Mouse (Mus musculus): ENCODE data around the gene Tead2.

The Tead2 gene

GRCm38 (mm10) chr7:45191803-45192363, 23.7 kb upstream of the Tead2 start:
- DNase-seq (ENCODE audit: low spot score) = peak; percentile 81

GRCm38 (mm10) chr7:45192585-45193310, 22.8 kb upstream of the Tead2 start:
- no peak for DNase-seq (ENCODE audit: low spot score)

DNA sequence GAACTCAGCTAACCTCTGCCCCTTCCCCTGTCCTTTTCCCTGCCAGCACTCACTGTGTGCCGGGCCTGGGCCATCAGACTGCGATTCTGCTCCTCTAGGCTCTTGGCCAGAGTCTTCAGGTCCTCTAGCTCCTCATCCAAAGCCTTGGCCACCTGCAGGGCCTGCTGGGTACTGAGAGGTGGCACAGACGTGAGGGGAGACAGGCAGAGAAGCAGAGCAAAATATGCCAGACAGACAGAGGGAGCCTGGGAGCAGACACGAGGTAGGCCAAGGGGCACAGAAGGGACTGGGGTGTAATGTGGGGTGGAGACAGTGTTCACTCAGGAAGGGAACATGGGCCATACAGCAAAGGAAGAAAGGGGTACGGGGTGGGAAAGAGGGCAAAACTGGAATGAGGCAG, 22.1 kb upstream of the Tead2 start:
- DNase-seq (ENCODE audit: low spot score) = no peak

DNA sequence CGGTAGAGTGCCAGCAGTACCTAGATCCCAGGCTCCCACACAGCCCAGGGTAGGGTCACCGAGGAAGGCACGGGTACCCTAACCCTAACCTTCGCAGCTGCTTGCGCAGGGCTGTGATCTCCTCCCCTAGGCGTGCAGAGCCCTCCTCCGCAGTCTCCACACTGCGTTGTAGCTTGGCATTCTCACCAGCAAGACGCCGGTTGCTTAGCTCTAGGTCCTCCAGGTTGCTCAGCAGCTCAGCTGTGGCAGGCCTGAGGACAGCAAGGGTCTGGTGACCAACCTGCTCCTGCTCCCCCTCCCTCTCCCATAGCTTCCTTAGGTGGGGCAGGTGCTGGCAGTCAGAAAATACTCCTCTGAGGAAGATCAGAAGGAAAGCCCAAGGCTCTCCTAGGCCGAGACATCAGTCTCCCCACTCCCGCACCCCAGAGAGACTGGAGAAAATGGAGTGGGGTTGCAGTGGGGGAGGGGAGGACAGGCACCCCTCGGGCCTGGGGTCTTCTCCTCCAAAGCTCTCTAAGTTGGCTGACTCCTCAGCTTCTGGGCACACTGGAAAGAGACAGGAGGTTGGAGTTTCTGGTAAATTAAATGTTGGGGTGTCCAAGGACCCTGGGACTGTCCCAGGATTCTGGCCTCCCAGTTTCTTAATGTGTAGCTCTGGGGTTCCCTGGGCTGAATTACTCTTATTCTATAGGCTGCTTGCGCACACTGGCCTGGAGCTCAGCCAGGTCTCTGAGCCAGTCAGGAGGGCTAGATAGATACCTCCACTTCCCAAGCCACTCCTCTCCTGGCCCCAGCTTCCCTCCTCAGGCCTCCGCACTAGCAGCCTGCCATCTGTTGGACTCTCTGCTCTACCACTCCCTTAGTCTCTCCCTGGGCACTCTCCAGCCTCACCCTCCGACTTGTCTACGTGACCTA, 21.4 kb upstream of the Tead2 start:
- DNase-seq (ENCODE audit: low spot score) = no peak

DNA sequence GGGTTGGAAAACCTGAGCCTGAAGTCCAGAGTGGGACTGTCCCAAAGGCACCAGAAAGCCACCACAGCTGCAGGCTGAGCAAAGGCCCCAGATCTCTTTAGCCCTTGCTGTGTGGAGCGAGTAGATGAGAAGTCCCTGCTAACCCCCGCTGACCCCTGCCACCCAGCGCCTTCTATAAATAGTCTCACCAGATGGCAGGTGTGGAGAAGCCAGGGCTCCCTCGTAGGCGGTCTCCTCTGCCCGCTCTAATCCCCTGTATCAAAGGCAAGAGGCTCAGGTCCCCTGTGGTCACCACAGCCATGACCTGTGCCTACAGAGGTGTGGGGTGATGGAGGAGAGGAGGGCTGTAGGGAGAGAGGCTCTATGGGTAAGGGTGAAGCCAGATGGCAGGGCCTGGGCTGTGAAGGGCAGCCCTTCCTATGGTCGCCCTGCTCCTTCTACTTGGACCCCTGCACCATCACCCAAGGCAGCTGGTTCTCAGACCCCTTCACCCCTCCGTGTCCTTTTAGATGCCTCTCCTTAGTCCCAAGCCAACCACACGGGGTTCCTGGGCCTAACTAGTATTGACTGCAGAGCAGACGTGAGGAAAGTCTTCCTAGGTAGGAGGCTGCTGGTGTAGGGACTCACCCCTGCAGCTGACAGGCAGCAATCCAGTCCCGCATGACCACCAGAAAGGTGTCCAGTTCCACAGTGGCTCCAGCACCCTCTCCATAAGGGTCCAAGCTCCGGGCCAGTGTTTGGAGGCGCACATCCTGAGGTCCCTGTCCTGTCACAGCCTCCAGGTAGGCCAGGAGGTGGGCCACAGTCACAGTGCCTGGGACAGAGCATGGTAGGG, 20.0 kb upstream of the Tead2 start:
- DNase-seq (ENCODE audit: low spot score) = no peak

- no peak for DNase-seq (ENCODE audit: low spot score)
These were observed 19.4 kb upstream of the Tead2 start for GRCm38 (mm10) chr7:45196176-45196535.

DNA sequence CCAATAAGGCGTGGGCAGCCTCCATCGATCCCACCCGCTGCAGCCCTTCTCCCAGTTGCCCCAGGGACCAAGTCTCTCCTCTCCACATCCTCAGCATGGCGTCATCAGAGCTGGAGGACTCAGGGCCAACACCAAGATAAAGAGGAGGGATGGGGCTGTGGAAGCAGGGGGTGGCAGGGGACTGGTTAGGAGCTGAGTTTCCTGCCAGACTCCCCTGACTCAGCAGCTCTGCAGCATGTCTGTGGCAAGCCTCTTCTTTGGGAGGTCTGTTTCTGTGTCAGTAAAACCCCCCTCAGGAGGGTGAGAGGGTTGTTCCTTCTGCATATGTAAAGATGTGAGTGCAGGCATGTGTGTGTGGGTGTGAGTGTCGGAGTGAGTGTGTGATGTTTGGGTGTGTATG, 18.6 kb upstream of the Tead2 start:
- DNase-seq (ENCODE audit: low spot score) = no peak

- peak; percentile 89 for DNase-seq (ENCODE audit: low spot score)
These were observed 17.1 kb upstream of the Tead2 start for GRCm38 (mm10) chr7:45198435-45198834.

DNA sequence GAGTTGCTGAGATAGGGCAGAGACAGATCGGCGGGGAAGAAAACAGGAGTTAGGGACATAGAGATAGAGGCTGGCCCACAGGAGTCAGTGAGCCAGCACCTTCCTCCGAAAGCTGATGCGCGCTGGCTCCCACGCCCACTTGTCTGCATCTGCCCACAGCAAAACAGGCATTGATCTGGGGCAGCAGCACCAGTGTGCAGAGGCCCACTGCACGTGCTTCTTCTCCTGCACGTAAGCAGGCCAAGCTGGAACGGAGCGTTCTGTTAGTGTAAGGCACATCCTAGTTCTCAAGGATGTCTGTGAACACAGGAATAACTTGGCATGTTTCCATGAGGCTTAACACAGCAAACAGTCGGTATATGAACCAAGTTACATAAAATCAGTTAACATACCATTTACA, 16.6 kb upstream of the Tead2 start:
- DNase-seq (ENCODE audit: low spot score) = no peak

GRCm38 (mm10) chr7:45202654-45203053, 12.9 kb upstream of the Tead2 start:
- no peak for DNase-seq (ENCODE audit: low spot score)

GRCm38 (mm10) chr7:45204380-45205143, 11.0 kb upstream of the Tead2 start, which contains the start of gene Ccdc155:
Gene Ccdc155 (minus strand): TSS chr7:45204892.
- peak; percentile 100 for DNase-seq (ENCODE audit: low spot score)

DNA sequence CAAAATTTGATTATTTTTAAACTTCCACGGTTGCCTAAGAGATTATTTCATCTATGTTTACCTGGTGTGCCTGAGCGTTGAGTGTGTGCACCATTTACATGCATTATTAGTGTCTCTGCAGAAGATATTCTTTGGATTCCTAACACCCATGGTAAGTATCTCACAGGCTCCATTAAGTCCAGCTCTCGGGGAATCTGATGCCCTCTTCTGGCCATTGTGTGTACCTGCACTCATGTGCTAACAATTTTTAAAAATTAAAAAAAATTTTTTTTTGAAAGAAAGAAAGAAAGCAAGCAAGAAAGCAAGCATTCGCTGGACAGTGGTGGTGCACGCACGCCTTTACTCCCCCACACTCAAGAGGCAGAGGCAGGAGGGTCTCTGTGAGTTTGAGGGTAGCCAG, 7.3 kb upstream of the Tead2 start:
- DNase-seq (ENCODE audit: low spot score) = no peak

- no peak for DNase-seq (ENCODE audit: low spot score)
These were observed 4.5 kb upstream of the Tead2 start for GRCm38 (mm10) chr7:45211070-45211469.

GRCm38 (mm10) chr7:45211851-45212251, 3.7 kb upstream of the Tead2 start, which contains the start of gene Dkkl1:
Gene Dkkl1 (minus strand): TSS chr7:45212147.
- DNase-seq (ENCODE audit: low spot score) = peak; percentile 29

GRCm38 (mm10) chr7:45212356-45212755, 3.2 kb upstream of the Tead2 start:
- DNase-seq (ENCODE audit: low spot score) = no peak

DNA sequence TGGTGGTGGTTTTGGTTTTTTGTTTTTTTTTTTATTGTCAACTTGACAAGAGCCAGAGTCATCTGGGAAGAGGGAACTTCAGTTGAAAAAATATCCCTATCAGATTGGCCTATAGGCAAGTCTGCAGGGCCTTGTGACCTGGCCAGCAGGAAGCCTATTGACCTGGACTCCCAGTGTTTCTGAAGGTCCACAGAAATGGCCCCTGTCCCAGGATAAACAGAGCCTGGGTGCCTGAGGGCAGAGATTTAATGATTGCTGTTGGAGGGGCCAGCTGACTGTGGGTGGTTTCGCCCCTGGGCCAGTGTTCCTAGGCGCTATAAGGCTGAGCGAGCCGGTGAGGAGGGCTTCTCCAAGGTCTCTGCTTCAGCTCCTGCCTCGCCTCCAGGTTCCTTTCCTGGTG, 1.8 kb upstream of the Tead2 start:
- no peak for DNase-seq (ENCODE audit: low spot score)

- DNase-seq (ENCODE audit: low spot score) = peak; percentile 90
These were observed 1.1 kb downstream of the Tead2 start for GRCm38 (mm10) chr7:45216442-45217183.

GRCm38 (mm10) chr7:45221680-45222079, 6.1 kb downstream of the Tead2 start:
- no peak for DNase-seq (ENCODE audit: low spot score)

DNA sequence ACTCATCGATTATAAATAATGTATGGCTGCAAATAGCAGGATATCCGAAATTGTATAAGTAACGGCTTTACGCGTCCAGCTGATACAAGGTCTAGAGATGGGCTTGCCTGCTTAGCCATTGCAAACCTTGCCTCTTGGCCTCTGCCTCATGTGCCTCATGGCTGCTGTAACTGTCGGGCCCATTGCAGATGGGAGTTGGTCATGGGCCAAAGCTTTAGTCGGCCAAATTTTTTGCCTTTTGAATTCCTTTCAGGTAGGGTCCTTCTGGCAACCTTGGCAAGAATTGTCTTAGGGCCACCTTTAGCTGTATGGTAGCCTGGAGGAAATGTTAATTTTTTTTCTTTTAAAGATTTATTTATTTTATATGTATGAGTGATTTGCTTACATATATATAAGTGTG, 9.3 kb downstream of the Tead2 start:
- no peak for DNase-seq (ENCODE audit: low spot score)

- DNase-seq (ENCODE audit: low spot score) = no peak
These were observed 10.9 kb downstream of the Tead2 start for GRCm38 (mm10) chr7:45226421-45226820.

Data from embryo, embryonic 10 days (tissue).